Mouse (Mus musculus): ENCODE data around the gene Gm3250.
"Not testable (repeated sequence)": the region's sequence is repeated elsewhere in the genome, so short reads cannot be mapped to it uniquely, and the experiment has no call there.

Gm3250 gene

DNA sequence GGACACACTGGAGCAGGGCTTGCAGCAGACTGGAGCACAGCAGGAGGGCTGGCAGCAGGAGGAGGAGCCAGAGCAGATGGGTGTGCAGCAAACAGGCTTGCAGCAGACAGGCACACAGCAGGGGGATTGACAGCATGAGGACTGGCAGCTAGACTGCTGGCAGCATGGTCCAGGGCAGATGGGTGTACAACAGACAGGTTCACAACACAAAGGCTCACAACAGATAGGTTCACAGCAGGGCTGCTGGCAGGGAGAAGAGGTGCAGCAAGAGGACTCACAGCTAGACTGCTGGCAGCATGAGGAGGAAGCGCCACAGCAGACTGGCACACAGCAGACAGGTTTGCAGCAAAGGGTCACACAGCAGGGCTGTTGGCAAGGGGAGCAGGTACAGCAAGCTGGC is 31.7 kb downstream of the Gm3250 start:
- DNase-seq: not testable (repeated sequence)

- not testable (repeated sequence) for DNase-seq
Observed at GRCm38 (mm10) chr10:77741924-77742688, 40.2 kb downstream of the Gm3250 start, which contains the start of gene Gm18596. Gene Gm18596, minus strand, starts transcription at chr10:77742638.

- DNase-seq: no peak
Observed at GRCm38 (mm10) chr10:77738929-77739328, 43.4 kb downstream of the Gm3250 start.

- no peak for DNase-seq
Observed at GRCm38 (mm10) chr10:77735928-77736327, 46.4 kb downstream of the Gm3250 start.

Data from kidney, adult 18-20 months (tissue).